Mouse (Mus musculus): ENCODE measurements at regions not wholly inside any gene's neighbourhood (a gene's known extent, or its start where the extent isn't known, plus 50 kb on each side); places are given as distances from the start of the nearest gene placed in this dataset.

GRCm38 (mm10) chr9:101439856-101440255 is 188.3 kb upstream of the Ppp2r3a start:
- H3K27me3 ChIP-seq (ENCODE audit: control insufficient read depth in 1 of 2, insufficient read depth in 2 of 2, low read length in 2 of 2): no peaks in the 10 kb centered on the region
- no peaks in the 10 kb centered on the region for H3K36me3 ChIP-seq (ENCODE audit: control insufficient read depth in 1 of 2, insufficient read depth in 2 of 2, low read length in 2 of 2)
- DNase-seq (ENCODE audit: low read depth, low spot score): no peak
- no peak overlapping the region for H3K27ac ChIP-seq (ENCODE audit: control insufficient read depth, low read depth, low read length)
- no peaks in the 10 kb centered on the region for H3K79me2 ChIP-seq (ENCODE audit: control insufficient read depth, insufficient read depth, low read length, poor library complexity)
- TF ChIP-seq MAFK (IDR thresholded peaks at IDR 0.05; ENCODE audit: borderline replicate concordance, low read depth, low read length) (no peak), MXI1 (IDR thresholded peaks at IDR 0.05; ENCODE audit: low read depth, low read length) (no peak), RAD21 (IDR thresholded peaks at IDR 0.05; ENCODE audit: low read depth, low read length) (no peak), E2F4 (IDR thresholded peaks at IDR 0.05; ENCODE audit: borderline replicate concordance, low read depth, low read length) (no peak), TAL1 (IDR thresholded peaks at IDR 0.05; ENCODE audit: low read length) (no peak), SMC3 (IDR thresholded peaks at IDR 0.05; ENCODE audit: low read depth, low read length) (no peak)
- H3K9me3 ChIP-seq (replicated peaks; ENCODE audit: insufficient read depth, low read length): no peaks in the 10 kb centered on the region
- H3K4me1 ChIP-seq (ENCODE audit: control insufficient read depth in 1 of 2, insufficient read depth in 2 of 2, low read length in 2 of 2): no peaks in the 10 kb centered on the region
- no peak overlapping the region for H3K4me3 ChIP-seq (ENCODE audit: control insufficient read depth in 1 of 2, insufficient read depth in 1 of 2, low read depth in 2 of 2, low read length in 2 of 2)
- no peak overlapping the region for H3K9ac ChIP-seq (ENCODE audit: control insufficient read depth, low read depth, low read length, poor library complexity, severe bottlenecking)

DNA sequence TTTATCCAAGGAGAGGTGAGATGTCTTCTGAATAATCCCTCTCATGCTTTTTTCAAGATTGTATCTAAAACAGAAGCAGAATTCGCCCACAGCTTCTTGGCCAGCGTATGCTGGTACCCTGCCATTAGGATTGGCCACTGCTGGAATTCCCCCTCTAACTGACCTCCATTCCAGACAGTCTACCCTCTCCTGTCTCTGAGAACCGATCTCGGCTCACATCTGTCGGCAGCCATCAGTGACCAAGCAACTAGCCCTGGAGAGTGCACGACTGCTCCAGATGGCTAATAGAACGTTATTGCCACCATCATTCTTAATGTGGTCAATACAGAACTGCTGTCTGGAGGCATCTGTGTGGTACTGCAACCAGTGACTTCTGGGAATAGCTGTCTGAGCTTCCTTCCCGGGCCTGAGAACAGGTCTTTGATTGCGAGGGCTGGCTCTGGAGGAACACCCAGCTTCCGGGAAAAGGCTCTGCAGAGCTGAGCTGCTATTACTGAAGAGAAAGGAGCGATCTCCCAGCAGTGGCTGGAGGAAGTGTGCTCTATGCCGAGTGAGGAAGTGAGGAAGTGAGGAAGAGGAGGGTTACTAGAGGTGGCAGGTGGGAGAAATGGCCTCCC is 187.1 kb upstream of the Ppp2r3a start:
- H3K27ac ChIP-seq (ENCODE audit: control insufficient read depth, low read depth, low read length): no peak overlapping the region
- TF ChIP-seq KAT2A (conservative IDR thresholded peaks at IDR 0.05; ENCODE audit: low read depth, low read length): no peak
- no peak for TF ChIP-seq POLR2A (IDR thresholded peaks at IDR 0.05; ENCODE audit: control insufficient read depth in 1 of 2, insufficient read depth in 1 of 2, low read depth in 1 of 2, low read length in 2 of 2, poor library complexity in 1 of 2)
- TF ChIP-seq MAFK (IDR thresholded peaks at IDR 0.05; ENCODE audit: borderline replicate concordance, low read depth, low read length): no peak
- no peak for TF ChIP-seq NRF1 (IDR thresholded peaks at IDR 0.05; ENCODE audit: insufficient read depth, low read depth, low read length, poor library complexity, severe bottlenecking)
- TF ChIP-seq POLR2AphosphoS5 (IDR thresholded peaks at IDR 0.05; ENCODE audit: borderline replicate concordance, low read depth, low read length): no peak
- TF ChIP-seq CTCF (IDR thresholded peaks at IDR 0.05 in 2 of 3, conservative IDR thresholded peaks at IDR 0.05 in 1 of 3; ENCODE audit: control insufficient read depth in 1 of 3, insufficient read depth in 1 of 3, low read depth in 2 of 3, low read length in 3 of 3, poor library complexity in 1 of 3, severe bottlenecking in 1 of 3): no peak
- TF ChIP-seq ZMIZ1 (IDR thresholded peaks at IDR 0.05; ENCODE audit: low read depth, low read length): no peak
- TF ChIP-seq SIN3A (IDR thresholded peaks at IDR 0.05; ENCODE audit: low read length): no peak
- H3K4me1 ChIP-seq (ENCODE audit: control insufficient read depth in 1 of 2, insufficient read depth in 2 of 2, low read length in 2 of 2): no peaks in the 10 kb centered on the region
- H3K36me3 ChIP-seq (ENCODE audit: control insufficient read depth in 1 of 2, insufficient read depth in 2 of 2, low read length in 2 of 2): no peaks in the 10 kb centered on the region
- H3K79me2 ChIP-seq (ENCODE audit: control insufficient read depth, insufficient read depth, low read length, poor library complexity): no peaks in the 10 kb centered on the region
- no peak for DNase-seq (ENCODE audit: low read depth, low spot score)
- no peak overlapping the region for H3K4me3 ChIP-seq (ENCODE audit: control insufficient read depth in 1 of 2, insufficient read depth in 1 of 2, low read depth in 2 of 2, low read length in 2 of 2)
- no peaks in the 10 kb centered on the region for H3K27me3 ChIP-seq (ENCODE audit: control insufficient read depth in 1 of 2, insufficient read depth in 2 of 2, low read length in 2 of 2)
- H3K9ac ChIP-seq (ENCODE audit: control insufficient read depth, low read depth, low read length, poor library complexity, severe bottlenecking): no peak overlapping the region
- H3K9me3 ChIP-seq (replicated peaks; ENCODE audit: insufficient read depth, low read length): no peaks in the 10 kb centered on the region

DNA sequence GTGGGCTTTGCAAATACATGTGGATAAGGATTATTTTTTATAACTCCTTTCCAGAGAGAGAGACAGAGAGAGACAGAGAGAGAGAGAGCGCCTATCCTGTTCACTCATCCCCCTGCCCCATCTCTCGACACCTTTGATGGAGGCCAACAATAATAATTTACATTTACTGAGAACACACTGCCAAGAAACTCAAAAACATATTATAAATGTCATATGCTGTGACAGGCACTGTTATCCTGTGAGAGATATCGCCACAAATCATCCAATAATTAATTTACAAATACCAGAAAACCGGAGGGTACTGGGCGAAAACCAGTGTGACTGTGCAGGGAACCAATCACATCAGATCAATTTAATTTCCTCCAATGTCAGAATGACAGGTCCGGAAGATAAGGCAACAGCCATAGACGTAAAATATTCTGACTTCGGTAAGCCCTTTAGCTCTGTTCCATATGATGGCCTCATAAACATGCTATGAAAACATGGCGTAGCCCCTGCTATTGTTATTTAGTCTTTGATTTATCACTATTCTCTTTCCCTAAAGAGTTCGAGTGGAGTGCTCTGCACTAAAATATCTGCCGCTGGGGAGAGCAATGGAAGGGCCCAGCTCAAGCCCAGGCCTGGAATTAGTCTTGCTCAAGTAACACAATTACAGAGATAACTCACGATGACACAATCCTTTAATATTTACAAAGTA is 173.5 kb upstream of the Ppp2r3a start:
- no peaks in the 10 kb centered on the region for H3K9me3 ChIP-seq (replicated peaks; ENCODE audit: insufficient read depth, low read length)
- no peak for TF ChIP-seq E2F4 (IDR thresholded peaks at IDR 0.05; ENCODE audit: borderline replicate concordance, low read depth, low read length)
- TF ChIP-seq CHD1 (IDR thresholded peaks at IDR 0.05; ENCODE audit: low read depth, low read length): no peak
- TF ChIP-seq ETS1 (IDR thresholded peaks at IDR 0.05; ENCODE audit: low read depth, low read length): no peak
- TF ChIP-seq SIN3A (IDR thresholded peaks at IDR 0.05; ENCODE audit: low read length): no peak
- TF ChIP-seq BHLHE40 (IDR thresholded peaks at IDR 0.05; ENCODE audit: borderline replicate concordance, low read depth, low read length): no peak
- TF ChIP-seq USF2 (IDR thresholded peaks at IDR 0.05; ENCODE audit: borderline replicate concordance in 1 of 2, insufficient read depth in 1 of 2, low read depth in 1 of 2, low read length in 2 of 2): no peak
- no peak for TF ChIP-seq ELF1 (IDR thresholded peaks at IDR 0.05; ENCODE audit: low read depth, low read length)

More for the DNA sequence above, 173.5 kb upstream of the Ppp2r3a start:
- Histone ChIP-seq H3K4me3 (ENCODE audit: control insufficient read depth in 1 of 2, insufficient read depth in 1 of 2, low read depth in 2 of 2, low read length in 2 of 2) (no peak overlapping the region), H3K9ac (ENCODE audit: control insufficient read depth, low read depth, low read length, poor library complexity, severe bottlenecking) (no peak overlapping the region), H3K27ac (ENCODE audit: control insufficient read depth, low read depth, low read length) (no peak overlapping the region), H3K79me2 (ENCODE audit: control insufficient read depth, insufficient read depth, low read length, poor library complexity) (no peaks in the 10 kb centered on the region), H3K36me3 (ENCODE audit: control insufficient read depth in 1 of 2, insufficient read depth in 2 of 2, low read length in 2 of 2) (no peaks in the 10 kb centered on the region), H3K27me3 (ENCODE audit: control insufficient read depth in 1 of 2, insufficient read depth in 2 of 2, low read length in 2 of 2) (no peaks in the 10 kb centered on the region), H3K4me1 (ENCODE audit: control insufficient read depth in 1 of 2, insufficient read depth in 2 of 2, low read length in 2 of 2) (no peaks in the 10 kb centered on the region)
- DNase-seq (ENCODE audit: low read depth, low spot score): no peak

All from MEL (cell line).